Mouse (Mus musculus) gastrocnemius, adult 18-20 months (tissue): ENCODE measurements around the gene Bcl11b. TPM values are rescaled to one million over a fixed set of nuclear protein-coding genes. Genes with fewer than 3 reads are reported as not detected.

ENCODE experiments used
- DNase-seq: peaks from one replicate; pipeline ENCODE4 v3.0.0; 2021; ENCODE audit warnings: low spot score
- total RNA-seq, 2 experiments: library from RNA; stranded (reverse); gene quantifications; 2 replicates each; pipeline ENCODE4 v1.2.3; 2021

Gene Bcl11b
- total RNA-seq, 2 experiments from 2014 or later: not detected

- DNase-seq: no peak
Measured at GRCm38 (mm10) chr12:107973556-107974140, 29.8 kb downstream of the Bcl11b start.

GRCm38 (mm10) chr12:107971081-107971780 is 32.2 kb downstream of the Bcl11b start:
- no peak for DNase-seq

GRCm38 (mm10) chr12:107970637-107971036 is 32.8 kb downstream of the Bcl11b start:
- no peak for DNase-seq

- DNase-seq: no peak
Measured at GRCm38 (mm10) chr12:107969841-107970371, 33.5 kb downstream of the Bcl11b start.

- DNase-seq: no peak
Measured at GRCm38 (mm10) chr12:107969126-107969525, 34.3 kb downstream of the Bcl11b start.

- DNase-seq: no peak
Measured at GRCm38 (mm10) chr12:107968331-107968730, 35.1 kb downstream of the Bcl11b start.

- no peak for DNase-seq
Measured at GRCm38 (mm10) chr12:107967026-107967425, 36.4 kb downstream of the Bcl11b start.

GRCm38 (mm10) chr12:107965103-107965502 is 38.3 kb downstream of the Bcl11b start:
- no peak for DNase-seq

- no peak for DNase-seq
Measured at GRCm38 (mm10) chr12:107964396-107965085, 38.9 kb downstream of the Bcl11b start.

GRCm38 (mm10) chr12:107962852-107963251 is 40.5 kb downstream of the Bcl11b start:
- no peak for DNase-seq

GRCm38 (mm10) chr12:107961843-107962242 is 41.6 kb downstream of the Bcl11b start:
- no peak for DNase-seq

GRCm38 (mm10) chr12:107960789-107961491 is 42.5 kb downstream of the Bcl11b start:
- DNase-seq: no peak

GRCm38 (mm10) chr12:107960365-107960764 is 43.0 kb downstream of the Bcl11b start:
- DNase-seq: no peak

- no peak for DNase-seq
Measured at GRCm38 (mm10) chr12:107959872-107960271, 43.5 kb downstream of the Bcl11b start.

GRCm38 (mm10) chr12:107953044-107953684 is 50.2 kb downstream of the Bcl11b start:
- DNase-seq: no peak

- DNase-seq: no peak
Measured at GRCm38 (mm10) chr12:107952318-107952724, 51.1 kb downstream of the Bcl11b start.

- no peak for DNase-seq
Measured at GRCm38 (mm10) chr12:107950667-107951179, 52.7 kb downstream of the Bcl11b start.

GRCm38 (mm10) chr12:107949416-107949815 is 54.0 kb downstream of the Bcl11b start:
- DNase-seq: no peak

- DNase-seq: no peak
Measured at GRCm38 (mm10) chr12:107942100-107942499, 61.3 kb downstream of the Bcl11b start.

- DNase-seq: no peak
Measured at GRCm38 (mm10) chr12:107940774-107941173, 62.6 kb downstream of the Bcl11b start.

GRCm38 (mm10) chr12:107939177-107939576 is 64.2 kb downstream of the Bcl11b start:
- no peak for DNase-seq
